Mouse (Mus musculus) retina, postnatal 1 day (tissue): ENCODE data around the gene Ptx3.

Experiments used
- DNase-seq: peaks from one replicate; pipeline ENCODE4 v3.0.0-alpha.2; 2012

Gene Ptx3

GRCm38 (mm10) chr3:66219655-66220191 lies at the start of gene Ptx3:
TSS of gene Ptx3 (plus strand) at chr3:66219910.
- DNase-seq: peak; percentile 57

- no peak for DNase-seq
Observed at GRCm38 (mm10) chr3:66172907-66173306, 46.8 kb upstream of the Ptx3 start.

GRCm38 (mm10) chr3:66179647-66180046 lies 40.1 kb upstream of the Ptx3 start:
- DNase-seq: no peak

- peak; percentile 9 for DNase-seq
Observed at GRCm38 (mm10) chr3:66193910-66194562, 25.7 kb upstream of the Ptx3 start.

GRCm38 (mm10) chr3:66208836-66209573 lies 10.7 kb upstream of the Ptx3 start:
- DNase-seq: no peak

GRCm38 (mm10) chr3:66213524-66213923 lies 6.2 kb upstream of the Ptx3 start:
- DNase-seq: no peak

- DNase-seq: no peak
Observed at GRCm38 (mm10) chr3:66215759-66216158, 4.0 kb upstream of the Ptx3 start.

GRCm38 (mm10) chr3:66220554-66221242 lies 988 bp downstream of the Ptx3 start:
- DNase-seq: peak; percentile 67

- peak; percentile 45 for DNase-seq
Observed at GRCm38 (mm10) chr3:66221243-66221611, 1.5 kb downstream of the Ptx3 start.

- no peak for DNase-seq
Observed at GRCm38 (mm10) chr3:66224931-66225537, 5.3 kb downstream of the Ptx3 start.

GRCm38 (mm10) chr3:66236234-66236871 lies 16.6 kb downstream of the Ptx3 start:
- peak; percentile 36 for DNase-seq

GRCm38 (mm10) chr3:66240476-66240875 lies 20.8 kb downstream of the Ptx3 start:
- no peak for DNase-seq

- DNase-seq: no peak
Observed at GRCm38 (mm10) chr3:66251842-66252241, 32.1 kb downstream of the Ptx3 start.

GRCm38 (mm10) chr3:66254504-66255105 lies 34.9 kb downstream of the Ptx3 start:
- no peak for DNase-seq

GRCm38 (mm10) chr3:66262319-66262718 lies 42.6 kb downstream of the Ptx3 start:
- peak; percentile 55 for DNase-seq

- peak; percentile 15 for DNase-seq
Observed at GRCm38 (mm10) chr3:66263270-66263669, 43.6 kb downstream of the Ptx3 start.
